Mouse (Mus musculus): ENCODE measurements around the gene Unc5c. TPM values are rescaled to one million over a fixed set of nuclear protein-coding genes. Genes with fewer than 3 reads are reported as not detected.

Unc5c gene
- polyA plus RNA-seq, 1 experiment from 2014 or later: 0.35 TPM

- Histone ChIP-seq H3K36me3 (no peaks in the 10 kb centered on the region), H3K27me3 (no peaks in the 10 kb centered on the region), H3K9me3 (replicated peaks) (no peaks in the 10 kb centered on the region), H3K4me3 (replicated peaks) (no peak overlapping the region), H3K27ac (no peak overlapping the region), H3K4me2 (no peak overlapping the region), H3K9ac (no peak overlapping the region), H3K4me1 (replicated peaks) (no peaks in the 10 kb centered on the region)
- DNase-seq (no peak), ATAC-seq (ENCODE audit: low read depth) (no peak)
- 40% methylated on average over 1 of the region's 1 CpGs for WGBS (ENCODE audit: insufficient replicate concordance)
Observed at GRCm38 (mm10) chr3:141616718-141617117, 151.7 kb downstream of the Unc5c start.

DNA sequence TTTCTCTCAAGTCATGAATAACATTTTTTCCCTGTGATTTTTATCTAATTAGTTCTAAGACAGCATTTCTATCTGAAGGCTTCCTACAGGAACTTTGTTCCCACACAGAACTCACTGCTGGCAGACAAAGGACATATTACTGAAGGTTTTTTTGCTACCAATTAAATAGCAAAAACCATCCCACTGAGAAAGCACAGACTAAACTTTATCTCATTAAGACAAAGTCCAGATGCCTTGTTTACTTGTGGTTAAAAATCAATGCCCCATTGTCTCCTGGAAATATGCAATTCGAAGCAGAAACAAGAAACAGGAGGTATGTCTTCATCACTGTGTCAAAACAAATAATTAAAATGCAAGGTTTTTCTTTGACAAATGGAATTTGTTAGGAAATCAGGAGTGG, 153.7 kb downstream of the Unc5c start:
- no peaks in the 10 kb centered on the region for H3K27me3 ChIP-seq
- no peak for ATAC-seq (ENCODE audit: low read depth)
- H3K4me1 ChIP-seq (replicated peaks): no peaks in the 10 kb centered on the region
- H3K4me2 ChIP-seq: no peak overlapping the region
- H3K4me3 ChIP-seq (replicated peaks): no peak overlapping the region
- no peaks in the 10 kb centered on the region for H3K9me3 ChIP-seq (replicated peaks)
- DNase-seq: no peak
- no peaks in the 10 kb centered on the region for H3K36me3 ChIP-seq
- H3K9ac ChIP-seq: no peak overlapping the region
- WGBS (ENCODE audit: insufficient replicate concordance): 31% methylated on average over 1 of the region's 1 CpGs
- no peak overlapping the region for H3K27ac ChIP-seq

GRCm38 (mm10) chr3:141621496-141621895, 156.5 kb downstream of the Unc5c start:
- no peaks in the 10 kb centered on the region for H3K27me3 ChIP-seq
- H3K9ac ChIP-seq: no peak overlapping the region
- ATAC-seq (ENCODE audit: low read depth): no peak
- WGBS (ENCODE audit: insufficient replicate concordance): 60% methylated on average over 1 of the region's 1 CpGs
- H3K36me3 ChIP-seq: no peaks in the 10 kb centered on the region
- DNase-seq: no peak
- H3K27ac ChIP-seq: no peak overlapping the region
- no peak overlapping the region for H3K4me3 ChIP-seq (replicated peaks)
- no peak overlapping the region for H3K4me2 ChIP-seq
- H3K4me1 ChIP-seq (replicated peaks): no peaks in the 10 kb centered on the region
- H3K9me3 ChIP-seq (replicated peaks): no peaks in the 10 kb centered on the region

GRCm38 (mm10) chr3:141626935-141627638, 162.1 kb downstream of the Unc5c start:
- 44% methylated on average over 1 of the region's 1 CpGs for WGBS (ENCODE audit: insufficient replicate concordance)

DNA sequence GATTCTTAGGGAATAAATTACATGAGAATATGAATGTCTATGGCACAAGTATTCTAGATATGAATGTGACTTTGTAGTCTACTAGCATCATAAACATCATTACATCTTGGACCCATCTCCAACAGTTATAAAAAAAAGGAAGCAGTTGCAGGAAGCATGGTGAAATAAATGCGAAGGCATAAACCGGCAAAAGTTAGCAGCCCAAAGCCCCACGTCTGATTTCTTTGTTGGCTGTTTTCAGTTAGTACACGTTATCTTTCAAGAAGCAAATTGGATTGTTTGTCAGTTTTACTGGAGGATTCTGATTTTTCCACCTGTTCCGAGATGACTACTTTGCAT, 162.6 kb downstream of the Unc5c start:
- Histone ChIP-seq H3K4me2 (no peak overlapping the region), H3K4me1 (replicated peaks) (no peaks in the 10 kb centered on the region), H3K27ac (no peak overlapping the region), H3K9ac (no peak overlapping the region), H3K27me3 (no peaks in the 10 kb centered on the region), H3K4me3 (replicated peaks) (no peak overlapping the region), H3K36me3 (no peaks in the 10 kb centered on the region), H3K9me3 (replicated peaks) (no peaks in the 10 kb centered on the region)
- DNase-seq (no peak), ATAC-seq (ENCODE audit: low read depth) (no peak)
- 61% methylated on average over 5 of the region's 5 CpGs for WGBS (ENCODE audit: insufficient replicate concordance)

More at GRCm38 (mm10) chr3:141626935-141627638, 162.1 kb downstream of the Unc5c start:
- Histone ChIP-seq H3K36me3 (no peaks in the 10 kb centered on the region), H3K4me3 (replicated peaks) (no peak overlapping the region), H3K9ac (no peak overlapping the region), H3K9me3 (replicated peaks) (no peaks in the 10 kb centered on the region), H3K4me2 (no peak overlapping the region), H3K27ac (no peak overlapping the region), H3K4me1 (replicated peaks) (no peaks in the 10 kb centered on the region), H3K27me3 (no peaks in the 10 kb centered on the region)
- DNase-seq (no peak), ATAC-seq (ENCODE audit: low read depth) (no peak)

DNA sequence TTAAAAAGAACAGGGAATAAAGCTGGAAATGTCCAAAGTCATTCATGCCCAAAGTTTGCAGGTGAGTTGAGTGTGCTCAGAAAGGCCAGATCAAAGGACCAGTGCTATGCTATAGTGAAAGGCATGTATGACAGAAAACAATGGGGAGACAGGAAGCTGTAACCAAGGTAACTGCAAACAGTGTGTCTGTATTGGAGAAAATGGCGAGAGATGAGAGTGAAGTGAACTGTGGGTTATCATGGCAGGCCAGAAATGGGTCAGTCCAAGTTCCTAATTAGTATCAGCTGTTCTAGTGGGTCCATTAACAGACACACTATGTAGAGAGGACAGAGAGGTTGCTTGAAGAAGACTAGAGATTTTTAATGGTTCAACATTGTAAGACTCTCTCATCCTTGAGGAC, 164.4 kb downstream of the Unc5c start:
- H3K4me1 ChIP-seq (replicated peaks): no peaks in the 10 kb centered on the region
- H3K4me3 ChIP-seq (replicated peaks): no peak overlapping the region
- no peaks in the 10 kb centered on the region for H3K36me3 ChIP-seq
- H3K9ac ChIP-seq: no peak overlapping the region
- ATAC-seq (ENCODE audit: low read depth) (no peak), DNase-seq (no peak)
- H3K4me2 ChIP-seq: no peak overlapping the region
- 31% methylated on average over 1 of the region's 1 CpGs for WGBS (ENCODE audit: insufficient replicate concordance)
- no peaks in the 10 kb centered on the region for H3K27me3 ChIP-seq
- no peak overlapping the region for H3K27ac ChIP-seq
- H3K9me3 ChIP-seq (replicated peaks): no peaks in the 10 kb centered on the region

DNA sequence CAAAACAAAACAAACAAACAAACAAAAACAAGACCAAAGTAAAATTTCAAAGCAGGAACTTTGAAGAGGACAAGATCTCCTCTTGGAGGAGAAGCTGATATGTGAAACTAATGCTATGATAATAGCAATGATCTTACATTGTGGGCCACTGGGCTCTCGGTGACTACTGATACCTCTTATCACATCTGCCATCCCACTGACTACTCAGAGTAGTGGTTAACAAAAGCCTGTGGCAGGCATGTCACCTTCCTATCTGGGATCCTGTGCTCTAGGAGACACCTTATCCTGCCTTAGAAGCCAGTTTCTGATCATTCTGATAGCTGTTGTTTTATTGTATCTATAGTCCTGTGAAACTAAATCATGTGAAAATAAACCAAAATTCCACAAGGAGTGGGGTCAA, 172.9 kb downstream of the Unc5c start:
- ATAC-seq (ENCODE audit: low read depth) (no peak), DNase-seq (no peak)
- Histone ChIP-seq H3K4me2 (no peak overlapping the region), H3K27me3 (no peaks in the 10 kb centered on the region), H3K9me3 (replicated peaks) (no peaks in the 10 kb centered on the region), H3K27ac (no peak overlapping the region), H3K4me3 (replicated peaks) (no peak overlapping the region), H3K36me3 (no peaks in the 10 kb centered on the region), H3K9ac (no peak overlapping the region), H3K4me1 (replicated peaks) (no peaks in the 10 kb centered on the region)
- 0% methylated on average over 1 of the region's 1 CpGs for WGBS (ENCODE audit: insufficient replicate concordance)

DNA sequence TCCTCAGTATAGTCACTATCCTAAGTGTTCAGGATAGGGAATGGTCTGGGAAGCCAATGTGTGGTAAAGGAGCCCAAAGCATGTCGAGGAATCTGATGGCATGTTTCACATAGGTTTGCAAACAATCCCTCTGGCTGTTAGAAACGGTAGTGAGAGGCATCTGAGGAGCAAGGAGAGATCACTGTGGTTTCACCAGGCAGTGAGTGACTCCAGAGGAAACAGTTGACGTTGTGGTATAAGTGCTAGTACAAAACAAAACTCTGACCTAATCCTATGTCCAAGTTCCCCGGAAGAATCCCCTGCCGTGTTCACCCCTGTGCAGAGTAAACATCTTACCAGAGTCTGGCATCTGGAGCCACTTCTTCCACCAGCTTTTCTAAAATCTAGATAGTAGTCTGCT, 179.2 kb downstream of the Unc5c start:
- H3K27me3 ChIP-seq: no peaks in the 10 kb centered on the region
- H3K36me3 ChIP-seq: no peaks in the 10 kb centered on the region
- H3K9me3 ChIP-seq (replicated peaks): no peaks in the 10 kb centered on the region
- no peak overlapping the region for H3K27ac ChIP-seq
- no peak for DNase-seq
- H3K4me3 ChIP-seq (replicated peaks): no peak overlapping the region
- no peak for ATAC-seq (ENCODE audit: low read depth)
- WGBS (ENCODE audit: insufficient replicate concordance): 42% methylated on average over 5 of the region's 5 CpGs
- H3K9ac ChIP-seq: no peak overlapping the region
- no peak overlapping the region for H3K4me2 ChIP-seq
- no peaks in the 10 kb centered on the region for H3K4me1 ChIP-seq (replicated peaks)

- DNase-seq: no peak
- H3K4me2 ChIP-seq: no peak overlapping the region
- no peaks in the 10 kb centered on the region for H3K4me1 ChIP-seq (replicated peaks)
- no peak overlapping the region for H3K9ac ChIP-seq
- no peaks in the 10 kb centered on the region for H3K27me3 ChIP-seq
- no peaks in the 10 kb centered on the region for H3K9me3 ChIP-seq (replicated peaks)
- H3K27ac ChIP-seq: no peak overlapping the region
- ATAC-seq (ENCODE audit: low read depth): no peak
- no peaks in the 10 kb centered on the region for H3K36me3 ChIP-seq
- no peak overlapping the region for H3K4me3 ChIP-seq (replicated peaks)
- 59% methylated on average over 2 of the region's 2 CpGs for WGBS (ENCODE audit: insufficient replicate concordance)
Observed at GRCm38 (mm10) chr3:141646588-141646987, 181.6 kb downstream of the Unc5c start.

GRCm38 (mm10) chr3:141650658-141651057, 185.6 kb downstream of the Unc5c start:
- no peak for ATAC-seq (ENCODE audit: low read depth)
- H3K4me3 ChIP-seq (replicated peaks): no peak overlapping the region
- no peaks in the 10 kb centered on the region for H3K36me3 ChIP-seq
- DNase-seq: no peak
- H3K4me1 ChIP-seq (replicated peaks): no peaks in the 10 kb centered on the region
- H3K27ac ChIP-seq: no peak overlapping the region
- 69% methylated on average over 3 of the region's 3 CpGs for WGBS (ENCODE audit: insufficient replicate concordance)
- no peak overlapping the region for H3K9ac ChIP-seq
- no peak overlapping the region for H3K4me2 ChIP-seq
- no peaks in the 10 kb centered on the region for H3K9me3 ChIP-seq (replicated peaks)
- no peaks in the 10 kb centered on the region for H3K27me3 ChIP-seq

DNA sequence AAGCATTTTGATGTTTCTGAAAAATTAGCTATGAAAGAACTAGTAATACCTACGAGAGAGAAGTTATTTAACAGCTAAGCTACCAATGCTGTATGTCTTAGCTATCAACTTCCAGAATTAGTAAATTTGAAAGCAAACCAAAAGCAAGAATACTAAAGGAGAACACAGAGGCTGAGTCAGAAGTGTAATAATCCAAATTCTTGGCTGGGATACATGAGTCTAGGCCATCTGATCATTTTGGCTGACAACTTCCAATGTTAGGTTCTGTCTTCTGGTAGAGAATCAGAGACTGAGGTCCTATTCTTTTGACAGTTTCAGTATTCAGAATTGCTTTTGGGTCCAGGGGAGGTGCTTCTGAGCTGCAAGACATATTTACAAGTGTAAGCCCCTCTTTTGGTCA, 188.9 kb downstream of the Unc5c start:
- H3K27me3 ChIP-seq: no peaks in the 10 kb centered on the region
- no peak overlapping the region for H3K4me2 ChIP-seq
- no peak overlapping the region for H3K9ac ChIP-seq
- ATAC-seq (ENCODE audit: low read depth) (no peak), DNase-seq (no peak)
- H3K9me3 ChIP-seq (replicated peaks): no peaks in the 10 kb centered on the region
- no peaks in the 10 kb centered on the region for H3K4me1 ChIP-seq (replicated peaks)
- no peak overlapping the region for H3K27ac ChIP-seq
- no peaks in the 10 kb centered on the region for H3K36me3 ChIP-seq
- 55% methylated on average over 1 of the region's 1 CpGs for WGBS (ENCODE audit: insufficient replicate concordance)
- no peak overlapping the region for H3K4me3 ChIP-seq (replicated peaks)

DNA sequence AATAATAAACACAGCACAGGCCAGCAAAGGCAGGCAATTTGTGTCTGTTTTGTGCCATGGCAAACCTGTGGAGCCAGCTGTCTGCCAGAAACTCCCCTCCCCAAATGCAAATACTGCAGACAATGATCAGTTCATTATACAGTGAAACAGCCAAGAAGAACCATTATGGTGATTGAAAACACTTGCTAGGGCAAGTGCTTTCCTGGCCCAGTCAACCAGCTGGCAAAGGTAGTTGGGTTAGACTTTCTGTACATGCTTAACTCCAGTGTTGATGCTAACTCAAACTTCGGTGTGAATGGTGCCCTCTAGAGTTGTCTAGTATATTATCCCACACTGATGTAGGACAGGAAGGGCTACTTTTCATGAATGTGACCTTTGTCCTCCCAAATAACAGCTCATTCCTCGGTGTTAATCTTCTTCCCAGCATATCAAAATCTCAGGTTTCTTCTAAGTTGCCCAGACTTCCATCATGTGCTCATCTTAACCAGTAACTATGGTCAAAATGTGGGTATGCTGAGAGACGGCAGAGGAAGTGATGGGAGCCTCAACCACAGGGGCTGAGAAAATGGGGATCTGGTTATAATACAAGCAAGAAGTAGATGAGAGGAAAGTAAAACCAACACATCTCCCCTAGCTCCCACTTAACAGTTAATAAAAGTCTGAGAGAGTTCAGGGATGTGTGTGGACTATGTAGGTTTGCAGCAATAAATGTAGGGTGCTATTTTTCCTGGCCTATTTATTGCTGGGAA, 194.2 kb downstream of the Unc5c start:
- H3K4me3 ChIP-seq (replicated peaks): no peak overlapping the region
- DNase-seq (no peak), ATAC-seq (ENCODE audit: low read depth) (no peak)
- no peaks in the 10 kb centered on the region for H3K36me3 ChIP-seq
- no peaks in the 10 kb centered on the region for H3K27me3 ChIP-seq
- H3K27ac ChIP-seq: no peak overlapping the region
- H3K9me3 ChIP-seq (replicated peaks): no peaks in the 10 kb centered on the region
- H3K4me1 ChIP-seq (replicated peaks): no peaks in the 10 kb centered on the region
- H3K4me2 ChIP-seq: no peak overlapping the region
- WGBS (ENCODE audit: insufficient replicate concordance): 48% methylated on average over 3 of the region's 3 CpGs
- H3K9ac ChIP-seq: no peak overlapping the region
